Mouse (Mus musculus) T-helper 1 cell (primary cell): Measurements from ENCODE around the gene Fam178b.
"Not testable (repeated sequence)": the region's sequence is repeated elsewhere in the genome, so short reads cannot be mapped to it uniquely, and the experiment has no call there.

Source experiments
- in situ Hi-C: fragments of 300-600 bp; cut with MboI, MseI; formaldehyde crosslinking; loops from one replicate; pipeline ENCODE4 v1.15.1; 2025; ENCODE audit warnings: high pct_unique_total_duplicates

Fam178b gene

GRCm38 (mm10) chr1:36630053-36630739 is 52.8 kb downstream of the Fam178b start:
- in situ Hi-C loops = loop anchor here (5.0 kb wide), 1 partner anchor 78 kb away; no protein-coding TSS in a partner anchor

- in situ Hi-C loops = no loop called here
Measured at GRCm38 (mm10) chr1:36628585-36628984, 54.4 kb downstream of the Fam178b start.

- in situ Hi-C loops = no loop called here
Measured at GRCm38 (mm10) chr1:36625442-36625841, 57.5 kb downstream of the Fam178b start.

- in situ Hi-C loops = not testable (repeated sequence)
Measured at GRCm38 (mm10) chr1:36615958-36616357, 67.0 kb downstream of the Fam178b start.

- in situ Hi-C loops = no loop called here
Measured at GRCm38 (mm10) chr1:36615188-36615587, 67.8 kb downstream of the Fam178b start.

GRCm38 (mm10) chr1:36614584-36614983 is 68.4 kb downstream of the Fam178b start:
- in situ Hi-C loops = no loop called here

GRCm38 (mm10) chr1:36613374-36613895 is 69.5 kb downstream of the Fam178b start:
- in situ Hi-C loops = no loop called here

- in situ Hi-C loops = no loop called here
Measured at GRCm38 (mm10) chr1:36612362-36612761, 70.6 kb downstream of the Fam178b start.

- in situ Hi-C loops = no loop called here
Measured at GRCm38 (mm10) chr1:36611449-36612123, 71.4 kb downstream of the Fam178b start.

GRCm38 (mm10) chr1:36608211-36608610 is 74.8 kb downstream of the Fam178b start:
- in situ Hi-C loops = no loop called here

GRCm38 (mm10) chr1:36606951-36607350 is 76.0 kb downstream of the Fam178b start:
- in situ Hi-C loops = no loop called here

GRCm38 (mm10) chr1:36604254-36605156 is 78.5 kb downstream of the Fam178b start:
- in situ Hi-C loops = no loop called here

- in situ Hi-C loops = no loop called here
Measured at GRCm38 (mm10) chr1:36603361-36603760, 79.6 kb downstream of the Fam178b start.

GRCm38 (mm10) chr1:36602271-36602670 is 80.7 kb downstream of the Fam178b start:
- in situ Hi-C loops = no loop called here

GRCm38 (mm10) chr1:36598411-36598810 is 84.6 kb downstream of the Fam178b start:
- in situ Hi-C loops = no loop called here

- in situ Hi-C loops = no loop called here
Measured at GRCm38 (mm10) chr1:36596114-36596513, 86.9 kb downstream of the Fam178b start.

GRCm38 (mm10) chr1:36595167-36595931 is 87.6 kb downstream of the Fam178b start:
- in situ Hi-C loops = no loop called here

- in situ Hi-C loops = no loop called here
Measured at GRCm38 (mm10) chr1:36593099-36593498, 89.9 kb downstream of the Fam178b start.

GRCm38 (mm10) chr1:36591408-36591807 is 91.6 kb downstream of the Fam178b start:
- in situ Hi-C loops = no loop called here

- in situ Hi-C loops = no loop called here
Measured at GRCm38 (mm10) chr1:36590664-36591063, 92.3 kb downstream of the Fam178b start.

- in situ Hi-C loops = no loop called here
Measured at GRCm38 (mm10) chr1:36589486-36589885, 93.5 kb downstream of the Fam178b start.
